Mouse (Mus musculus): Measurements from ENCODE around the gene Tbc1d24. TPM values are rescaled to one million over a fixed set of nuclear protein-coding genes. Genes with fewer than 3 reads are reported as not detected.
A peak's percentile ranks its signal among the peaks of the same experiment; 100 is the strongest.

Tbc1d24 gene
- total RNA-seq (2015): 3.6 and 6.4 TPM in 2 replicates
- total RNA-seq (2017): 6.4 and 6.6 TPM in 2 replicates

DNA sequence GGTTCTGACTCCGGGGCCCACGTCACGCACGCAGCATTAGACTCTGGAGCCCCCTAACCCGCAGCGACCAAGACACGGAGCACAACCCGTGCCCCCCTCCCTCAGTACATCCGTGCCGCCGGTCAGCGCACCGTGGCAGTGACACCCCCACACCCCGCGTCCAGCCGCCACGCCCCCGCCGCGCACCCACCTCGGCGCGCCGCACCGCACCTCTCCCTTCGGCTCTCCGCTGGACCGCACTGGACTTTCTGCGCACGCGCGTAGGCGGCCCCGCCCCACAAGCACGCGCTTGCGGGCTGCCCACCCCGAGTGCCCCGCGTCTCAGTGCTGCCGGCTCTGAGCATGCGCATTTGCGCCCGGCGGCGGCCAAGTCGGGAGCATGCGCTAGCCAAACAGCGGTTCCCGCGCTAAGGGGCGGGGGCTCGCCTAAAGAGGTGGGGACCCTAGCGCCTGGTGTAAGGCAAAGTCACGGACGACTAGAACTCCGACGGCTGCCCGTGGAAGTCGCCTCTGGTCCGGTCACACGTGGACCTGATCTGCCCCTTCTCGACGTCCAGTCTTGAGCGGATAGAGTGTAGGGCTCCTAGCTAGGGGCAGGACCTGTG is at the start of gene Tbc1d24:
TSS of gene Tbc1d24 (minus strand) at position 279 of the 605 bp plus-strand sequence.
- ATAC-seq (replicated peaks; ENCODE audit: poor library complexity): peak; percentile 34

DNA sequence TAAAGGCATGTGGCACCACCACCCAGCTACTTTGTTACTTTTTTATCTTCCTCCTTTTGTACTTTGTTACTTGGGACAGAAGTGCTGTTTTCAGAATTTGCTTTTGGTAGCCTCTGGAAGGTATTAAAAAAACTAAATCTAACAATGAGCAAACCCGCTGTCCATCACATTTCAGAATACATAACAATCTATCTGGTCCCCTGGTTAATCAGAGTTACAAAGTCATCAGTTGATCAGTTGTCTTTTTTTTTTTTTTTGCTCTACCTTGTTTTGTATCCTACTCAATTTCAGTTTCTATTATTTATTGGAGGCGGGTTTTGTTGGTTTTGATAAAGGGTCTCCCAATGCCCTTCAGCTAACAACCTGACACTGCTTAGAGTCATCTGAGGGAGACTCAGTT is 47.0 kb upstream of the Tbc1d24 start:
- ATAC-seq (replicated peaks; ENCODE audit: poor library complexity): no peak

DNA sequence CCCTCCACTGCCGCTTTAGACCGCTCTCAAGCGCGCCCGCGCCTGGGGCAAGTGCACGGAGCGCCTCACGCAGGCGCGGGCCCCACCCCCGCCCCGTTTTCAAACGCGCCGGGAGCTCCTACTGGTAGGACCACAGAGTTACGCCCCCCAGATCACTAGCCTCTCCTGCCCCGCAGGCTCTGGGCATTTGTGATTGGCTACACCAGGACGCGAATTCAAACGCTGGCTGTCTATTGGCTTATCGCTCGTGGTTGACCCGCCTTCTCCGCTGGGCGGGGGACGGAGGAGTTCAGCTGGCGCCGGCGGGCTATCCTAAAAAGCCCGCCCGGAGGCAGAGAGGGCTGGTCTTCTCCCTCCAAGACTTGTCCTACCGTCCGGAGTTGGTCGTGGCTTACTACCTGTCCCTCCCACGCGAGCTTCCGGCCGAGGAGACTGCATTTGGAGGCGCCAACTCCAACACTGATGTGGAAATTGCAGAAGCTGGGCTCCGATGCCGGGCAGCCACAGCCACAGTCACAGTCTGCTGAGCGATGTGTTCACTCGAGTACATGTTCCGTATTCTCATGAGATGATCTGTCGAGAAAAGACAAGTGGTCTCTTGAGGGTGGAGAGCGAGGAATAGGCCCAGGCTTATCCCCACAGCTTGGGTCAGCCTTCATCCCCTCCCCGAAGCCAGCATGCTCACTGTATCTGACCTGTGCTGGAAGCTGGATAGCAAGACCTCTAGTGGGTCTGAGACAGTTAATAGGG is 46.1 kb upstream of the Tbc1d24 start, which contains the start of gene Ccnf:
TSS of gene Ccnf (minus strand) at position 165 of the 750 bp plus-strand sequence.
- peak; percentile 97 for ATAC-seq (replicated peaks; ENCODE audit: poor library complexity)

DNA sequence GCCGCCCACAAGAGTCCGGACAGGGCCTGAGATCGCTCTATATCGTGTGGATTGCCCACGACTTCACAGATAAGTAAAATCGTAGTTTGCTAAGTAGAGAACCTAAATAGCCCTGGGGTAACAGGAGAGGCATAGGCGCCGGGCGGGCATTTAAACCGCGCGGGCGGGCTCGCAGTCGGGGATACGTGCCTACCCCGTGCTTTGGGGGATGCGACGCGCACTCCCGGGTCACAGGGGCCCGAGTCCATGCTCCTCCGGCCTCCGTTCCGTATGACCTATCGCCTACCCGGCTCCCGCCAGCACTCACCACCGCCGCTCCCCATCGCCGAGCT is 45.6 kb upstream of the Tbc1d24 start:
- ATAC-seq (replicated peaks; ENCODE audit: poor library complexity): no peak

DNA sequence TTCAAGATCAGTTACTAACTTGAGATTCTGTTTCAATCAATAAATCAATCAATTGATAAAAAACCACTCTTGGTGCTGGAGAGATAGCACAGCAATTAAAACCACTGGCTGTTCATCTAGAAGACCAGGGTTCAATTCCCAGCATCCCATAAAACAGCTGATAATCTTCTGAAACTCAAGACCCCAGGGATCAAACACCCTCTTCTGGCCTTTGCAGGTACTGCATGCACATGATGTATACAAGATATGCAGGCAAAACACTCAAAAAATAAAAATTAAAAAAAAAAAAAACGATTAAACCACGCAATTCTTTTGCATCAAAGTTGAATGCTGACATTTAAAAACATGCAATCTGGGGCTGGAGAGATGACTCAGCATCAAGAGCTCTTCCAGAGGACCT is 43.3 kb upstream of the Tbc1d24 start:
- no peak for ATAC-seq (replicated peaks; ENCODE audit: poor library complexity)

DNA sequence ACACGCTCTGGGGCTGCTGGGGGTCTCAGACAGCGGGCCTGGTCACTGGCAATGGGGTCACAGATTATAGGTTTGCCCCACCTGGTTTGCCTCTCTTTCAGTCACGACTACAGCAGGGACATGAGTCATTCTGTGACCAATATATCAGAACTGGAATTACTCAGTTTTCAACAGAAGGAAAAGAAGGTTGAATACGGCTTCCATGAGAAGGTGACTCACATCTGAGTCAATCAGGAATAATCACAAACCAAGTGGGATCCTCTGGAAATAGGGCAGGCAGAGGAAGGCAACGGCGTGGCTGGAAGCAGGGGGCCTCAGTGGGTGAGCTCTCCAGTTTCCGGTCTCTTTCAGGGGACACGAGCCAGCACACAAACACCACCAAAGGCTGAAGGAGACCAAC is 38.7 kb upstream of the Tbc1d24 start:
- no peak for ATAC-seq (replicated peaks; ENCODE audit: poor library complexity)

DNA sequence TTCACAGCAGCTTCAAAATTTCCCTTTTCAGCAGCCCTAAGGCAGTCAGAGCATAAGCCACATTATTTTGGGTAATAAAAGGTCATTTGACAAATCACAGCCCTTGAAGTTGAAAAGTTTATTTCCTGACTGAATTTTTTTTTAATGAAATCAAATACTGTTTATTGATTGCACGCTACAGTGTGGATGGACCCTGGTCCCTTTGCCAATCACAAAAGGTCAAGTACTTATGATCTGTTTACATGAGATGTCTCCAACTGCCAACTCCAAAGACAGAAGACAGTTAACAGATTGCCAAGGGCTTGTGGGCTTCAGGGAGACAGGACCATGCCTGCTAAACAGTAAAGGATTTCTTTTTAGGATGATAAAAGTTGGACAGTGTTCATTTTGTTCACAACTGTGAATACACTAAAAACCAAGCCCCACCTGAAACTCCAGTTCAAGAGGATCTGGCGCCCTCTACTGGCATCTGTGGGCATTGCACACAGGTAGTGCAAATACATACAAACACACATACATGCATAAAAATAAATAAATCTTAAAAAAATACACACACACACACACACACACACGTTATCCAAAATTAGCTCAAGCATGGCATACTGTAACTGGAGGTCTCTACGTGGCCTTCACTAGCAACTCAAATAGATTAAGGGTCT is 38.1 kb upstream of the Tbc1d24 start:
- ATAC-seq (replicated peaks; ENCODE audit: poor library complexity): peak; percentile 63; the same call in 1 of the 2 replicates

DNA sequence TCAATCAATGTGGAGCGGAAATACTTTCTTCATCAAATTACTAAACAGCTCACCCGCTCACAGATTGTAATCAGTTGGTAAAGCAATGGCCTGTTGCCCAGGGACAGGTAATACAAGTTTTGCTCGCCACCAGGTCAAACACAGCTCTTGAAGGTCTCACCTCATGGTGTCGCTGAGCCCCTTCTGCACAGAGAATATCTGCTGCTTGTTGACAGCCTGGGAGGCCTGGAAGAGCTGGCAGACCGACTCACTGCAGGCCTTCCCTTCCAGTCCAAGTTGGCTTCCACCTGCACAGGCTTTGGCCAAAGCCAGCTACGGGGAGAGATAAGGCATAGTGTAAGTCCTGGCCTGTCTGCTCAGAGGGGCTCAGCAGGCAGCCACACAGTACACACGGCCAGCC is 31.6 kb upstream of the Tbc1d24 start:
- ATAC-seq (replicated peaks; ENCODE audit: poor library complexity): no peak

DNA sequence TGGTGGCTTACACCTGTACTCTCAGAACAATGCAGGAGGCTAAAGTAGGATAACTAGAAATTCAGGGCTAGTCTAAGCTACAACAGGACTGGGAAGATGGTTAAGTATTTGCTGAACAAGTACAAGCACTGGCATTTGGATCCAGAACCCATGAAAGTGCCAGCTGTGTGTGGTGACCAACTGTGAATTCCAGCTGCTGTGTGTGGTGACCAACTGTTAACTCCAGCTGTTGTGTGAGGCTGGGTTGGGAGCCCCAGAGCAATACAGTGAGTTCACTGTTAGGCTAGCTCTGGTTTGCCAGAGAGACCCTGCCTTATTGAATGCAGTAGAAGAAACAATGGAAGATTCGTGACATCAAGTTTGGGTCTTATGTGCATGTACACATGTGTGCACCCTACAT is 31.1 kb upstream of the Tbc1d24 start:
- ATAC-seq (replicated peaks; ENCODE audit: poor library complexity): no peak

DNA sequence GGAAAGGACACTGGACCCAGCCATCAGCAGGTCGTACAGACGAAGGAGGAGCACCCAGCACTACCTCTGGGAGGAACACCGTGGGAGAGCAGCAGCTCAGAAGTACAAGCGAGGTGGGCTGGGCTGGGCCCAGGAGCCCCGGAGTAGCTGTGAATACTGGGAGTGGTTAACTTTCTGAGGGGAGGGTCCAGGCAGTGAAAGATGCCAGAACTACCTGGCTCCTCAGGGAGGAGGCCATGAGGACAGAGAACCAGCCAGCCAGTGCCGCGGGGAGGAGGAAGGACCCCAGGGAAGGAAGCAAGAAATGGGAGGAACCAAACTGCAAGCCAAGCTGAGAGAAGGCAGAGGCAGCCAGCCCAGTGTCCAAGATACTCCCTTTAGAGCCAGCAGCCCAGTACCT is 22.6 kb upstream of the Tbc1d24 start:
- ATAC-seq (replicated peaks; ENCODE audit: poor library complexity): no peak

DNA sequence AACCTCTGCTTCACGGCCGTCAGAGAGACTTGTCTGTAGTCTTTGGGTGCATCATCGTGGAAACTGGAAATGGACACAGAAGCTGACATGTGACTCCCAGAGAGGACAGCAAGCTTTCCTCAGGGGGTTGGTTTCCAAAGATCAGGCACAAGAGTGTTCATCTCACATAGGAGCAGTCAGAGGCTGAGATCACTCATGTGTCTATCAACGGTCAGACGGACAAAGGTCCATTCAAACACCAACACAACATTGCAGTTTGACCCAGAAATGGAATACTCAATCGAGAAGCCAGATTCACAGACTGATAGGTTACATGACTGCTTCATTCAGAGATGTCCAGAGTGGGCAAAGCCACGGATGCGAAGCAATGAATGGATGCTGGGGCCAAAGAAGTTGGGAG is 21.4 kb upstream of the Tbc1d24 start:
- ATAC-seq (replicated peaks; ENCODE audit: poor library complexity): no peak

DNA sequence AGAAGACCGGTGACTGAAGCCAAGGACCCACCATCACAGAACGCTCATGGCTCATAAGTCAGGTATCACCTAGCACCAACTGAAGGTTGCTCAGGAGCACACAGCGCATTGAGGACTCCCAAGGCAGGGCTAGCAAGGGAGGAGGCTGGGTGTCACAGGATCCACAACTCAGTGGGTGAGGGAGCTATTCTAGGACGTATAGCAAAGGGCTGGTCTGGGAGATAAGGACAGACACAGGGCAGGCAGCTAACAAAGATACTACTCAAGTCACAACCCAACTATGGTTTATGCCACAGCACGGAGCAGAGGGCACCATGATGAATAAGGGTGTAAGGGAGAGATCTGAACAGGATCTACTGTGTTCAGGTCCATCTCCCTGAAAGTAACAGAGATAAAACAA is 20.5 kb upstream of the Tbc1d24 start:
- peak; percentile 94 for ATAC-seq (replicated peaks; ENCODE audit: poor library complexity)

DNA sequence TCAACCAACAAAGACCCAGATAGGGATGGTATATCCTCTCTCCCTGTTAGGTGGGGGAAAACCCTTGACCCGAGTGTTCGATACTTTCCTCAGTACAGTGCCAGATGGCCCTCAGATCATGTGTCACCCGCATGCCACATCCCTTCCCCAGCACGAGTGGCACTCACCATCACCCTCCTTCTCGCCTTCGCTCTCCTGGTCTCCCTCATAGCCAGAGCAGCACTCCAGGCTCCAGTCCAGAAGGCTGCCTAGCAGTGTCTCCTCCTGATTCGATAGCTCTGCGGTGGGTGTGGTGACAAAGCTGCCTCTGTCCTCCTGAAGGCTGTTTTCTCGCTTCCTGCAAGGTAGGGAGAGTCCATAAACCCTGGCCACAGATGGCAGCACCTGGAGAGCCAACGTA is 19.4 kb upstream of the Tbc1d24 start:
- no peak for ATAC-seq (replicated peaks; ENCODE audit: poor library complexity)

DNA sequence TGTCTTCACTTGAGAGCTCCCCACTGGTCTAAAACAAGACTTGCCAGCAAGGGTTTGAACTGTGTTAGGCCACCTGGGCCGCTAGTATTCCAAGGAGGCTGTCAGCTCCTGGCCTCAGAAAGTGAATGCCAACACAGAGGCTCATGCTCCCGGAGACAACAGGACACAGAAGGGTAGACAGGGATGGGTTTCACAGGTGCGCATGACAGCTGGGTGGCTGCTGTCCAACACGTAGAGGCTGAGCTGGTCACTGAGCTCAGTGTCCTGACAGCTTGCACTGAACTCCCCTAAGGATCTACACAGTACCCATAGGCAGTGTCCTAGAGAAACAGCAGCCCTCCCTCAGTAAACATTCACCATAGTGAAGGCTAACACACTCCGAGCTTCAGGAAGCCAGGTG is 18.2 kb upstream of the Tbc1d24 start:
- ATAC-seq (replicated peaks; ENCODE audit: poor library complexity): no peak

DNA sequence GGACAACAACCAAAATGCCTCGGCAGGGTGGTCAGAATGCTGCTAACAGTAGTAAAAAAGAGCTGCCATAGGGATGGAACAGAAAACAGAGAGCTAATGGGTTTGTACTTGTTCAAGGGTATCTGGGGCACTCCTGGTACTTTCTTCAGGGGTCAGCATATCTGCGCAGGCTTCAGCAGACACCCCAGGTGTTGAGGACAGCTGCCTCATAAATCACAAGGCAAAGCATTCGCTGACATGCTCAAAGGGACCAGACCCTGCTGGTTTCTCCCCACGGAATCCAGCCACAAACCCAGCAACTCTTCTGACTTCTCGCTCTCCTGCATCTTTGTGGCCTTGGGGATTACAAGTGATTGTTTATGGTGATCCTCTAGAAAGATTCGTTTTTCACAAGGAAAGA is 17.3 kb upstream of the Tbc1d24 start:
- ATAC-seq (replicated peaks; ENCODE audit: poor library complexity): no peak

DNA sequence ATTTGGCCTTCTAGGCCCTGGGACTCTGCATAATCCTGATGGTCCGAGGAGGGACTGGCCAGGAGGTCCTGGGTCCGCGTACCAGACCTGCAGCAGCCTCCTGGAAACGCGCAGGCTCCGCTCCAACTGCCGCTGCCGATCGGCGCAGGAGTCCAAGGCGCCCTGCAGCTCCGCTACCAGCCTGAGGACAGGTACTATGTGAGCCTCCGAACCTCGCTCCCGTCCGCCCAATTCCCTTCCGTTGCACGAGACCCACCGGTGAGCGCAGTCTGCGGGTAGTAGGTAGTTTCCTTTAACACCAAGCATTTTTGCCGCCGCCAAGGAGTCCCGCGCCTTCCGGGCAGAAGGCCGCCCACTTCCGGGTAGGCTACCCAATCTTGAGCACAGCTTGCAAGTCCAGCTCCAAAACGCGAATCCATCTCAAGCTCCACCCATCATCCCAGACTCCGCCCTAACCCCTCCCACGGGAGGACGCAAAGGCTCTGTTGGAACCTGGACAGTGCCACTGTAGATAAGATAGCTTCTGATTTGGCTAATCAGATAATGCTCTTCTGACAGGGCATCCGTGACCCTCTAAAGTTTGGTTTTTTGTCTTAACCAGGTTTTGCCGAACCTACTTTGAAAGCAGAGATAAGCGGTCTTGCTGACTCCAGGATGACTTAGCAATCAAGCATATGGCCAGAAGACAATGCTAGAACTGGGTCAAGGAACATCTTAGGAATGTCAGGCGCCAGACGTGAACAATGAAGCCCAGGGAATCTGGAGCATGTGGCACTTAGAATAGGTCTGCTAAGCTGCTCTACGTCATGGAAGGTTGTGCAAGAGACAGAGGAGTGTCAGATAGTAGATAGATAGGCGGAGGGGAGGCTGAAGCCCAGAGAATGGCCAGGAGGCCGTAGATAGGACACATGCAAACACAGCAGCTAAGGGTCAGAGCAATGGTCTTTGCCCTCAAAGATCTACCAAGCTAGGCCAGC is 15.4 kb upstream of the Tbc1d24 start, which contains the start of gene Tedc2:
TSS of gene Tedc2 (minus strand) at position 417 of the 977 bp plus-strand sequence.
- peak; percentile 95 for ATAC-seq (replicated peaks; ENCODE audit: poor library complexity)

DNA sequence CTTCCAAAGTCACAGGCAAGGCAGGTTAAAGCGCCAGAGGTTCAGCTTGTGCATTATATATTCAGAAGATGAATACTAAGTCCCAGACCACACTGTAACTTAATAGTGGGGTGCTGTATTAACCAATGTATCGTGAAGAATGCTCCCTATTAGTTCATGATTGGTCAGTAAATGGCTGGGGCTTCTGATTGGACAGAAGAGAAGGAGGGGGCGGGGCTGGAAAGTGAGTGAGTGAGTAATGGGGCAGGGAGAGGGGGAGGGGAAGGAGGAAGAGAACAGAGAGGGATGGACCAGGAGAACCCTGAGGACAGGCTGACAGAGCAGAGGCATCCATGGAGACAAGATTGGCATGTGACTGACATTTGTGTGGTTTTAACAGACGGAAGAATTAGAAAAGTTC is 11.5 kb upstream of the Tbc1d24 start:
- no peak for ATAC-seq (replicated peaks; ENCODE audit: poor library complexity)

DNA sequence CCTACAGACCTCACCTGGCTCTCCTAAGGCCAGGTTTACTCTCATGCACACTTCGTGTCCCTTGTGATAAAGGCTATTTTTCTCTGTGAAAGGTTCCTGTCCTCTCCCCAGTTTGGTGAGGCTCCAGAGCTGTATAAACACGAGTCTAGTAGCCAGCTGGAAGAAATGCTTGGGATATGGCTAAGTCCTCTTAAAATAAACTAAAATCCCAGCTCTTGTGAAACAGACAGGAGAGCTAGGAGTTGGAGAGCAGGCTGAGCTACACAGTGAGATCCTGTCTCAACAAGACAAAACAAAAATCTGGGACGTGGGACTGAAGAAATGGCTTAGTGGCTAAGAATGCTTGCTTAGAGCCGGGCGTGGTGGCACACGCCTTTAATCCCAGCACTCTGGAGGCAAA is 7.8 kb upstream of the Tbc1d24 start:
- ATAC-seq (replicated peaks; ENCODE audit: poor library complexity): no peak

DNA sequence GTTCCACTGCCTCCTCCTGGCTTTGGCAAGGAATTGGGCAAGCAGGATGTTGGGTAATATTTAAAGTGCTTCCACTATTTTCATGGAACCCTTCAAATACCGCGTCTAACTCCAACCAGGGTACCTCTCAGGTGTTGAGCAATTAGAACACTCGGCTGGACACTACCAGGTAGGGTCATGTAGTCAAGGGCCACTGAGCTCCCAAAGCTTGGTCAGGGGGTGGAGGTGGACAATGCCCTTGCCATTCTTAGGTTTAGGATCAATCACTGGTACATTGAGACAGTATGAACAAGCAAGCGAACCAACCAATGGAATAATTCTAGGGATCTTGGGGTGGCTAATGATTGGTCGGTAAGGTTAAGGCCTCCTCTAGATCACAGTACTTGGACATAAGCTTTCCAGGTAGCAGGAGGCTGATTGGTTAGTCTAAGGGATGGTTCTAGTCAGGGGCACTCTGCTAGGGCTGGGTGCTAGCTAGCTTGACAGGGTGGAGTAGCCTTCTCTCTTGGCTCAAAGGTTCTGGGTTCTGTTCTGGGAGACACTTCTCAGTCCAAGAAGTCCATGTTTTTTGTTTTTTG is 7.2 kb upstream of the Tbc1d24 start:
- ATAC-seq (replicated peaks; ENCODE audit: poor library complexity): no peak

DNA sequence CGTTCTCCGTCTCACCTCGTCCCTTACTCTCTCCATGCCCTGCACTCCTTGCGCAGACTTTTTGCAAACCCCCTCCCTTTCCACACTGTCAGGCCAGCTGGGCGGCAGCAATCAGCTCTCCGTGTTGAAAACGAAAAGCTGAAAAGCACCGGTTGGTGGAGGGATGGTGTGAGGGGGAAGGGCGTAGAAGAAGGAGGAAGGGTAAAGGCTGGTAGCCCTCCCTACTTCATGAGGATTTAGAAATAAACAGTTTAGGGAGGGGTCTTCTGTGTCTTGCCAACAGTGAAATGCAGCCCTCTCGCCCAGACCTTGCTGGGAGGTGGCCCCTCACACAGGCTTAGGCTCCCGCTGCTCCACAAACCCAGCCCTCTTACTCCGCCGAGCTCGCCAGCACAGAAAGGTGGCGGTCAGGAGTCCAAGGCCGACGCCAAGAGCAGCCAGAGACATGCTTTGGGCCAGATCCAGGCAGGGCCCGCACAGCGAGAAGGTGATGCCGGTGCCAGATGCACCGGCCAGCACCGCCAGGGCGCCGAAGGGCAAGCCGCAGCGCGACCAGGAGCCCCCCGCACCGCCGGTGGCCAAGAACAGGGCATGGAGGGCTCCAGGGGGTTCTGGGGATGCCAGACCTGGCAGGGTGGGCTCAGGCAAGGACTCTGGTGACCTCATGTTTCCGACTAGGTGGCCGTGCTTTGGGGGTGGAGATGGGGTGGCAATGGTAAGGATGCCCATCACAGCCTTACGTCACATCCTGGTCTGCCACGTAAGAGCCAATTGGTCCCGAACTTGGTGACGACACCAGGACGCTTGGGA is 6.5 kb upstream of the Tbc1d24 start:
- ATAC-seq (replicated peaks; ENCODE audit: poor library complexity): peak; percentile 55

All from megakaryocyte progenitor cell, adult 5-6 weeks (primary cell).